11 mouse cellular contexts compared by ENCODE assay signal in the genomic region with DNA sequence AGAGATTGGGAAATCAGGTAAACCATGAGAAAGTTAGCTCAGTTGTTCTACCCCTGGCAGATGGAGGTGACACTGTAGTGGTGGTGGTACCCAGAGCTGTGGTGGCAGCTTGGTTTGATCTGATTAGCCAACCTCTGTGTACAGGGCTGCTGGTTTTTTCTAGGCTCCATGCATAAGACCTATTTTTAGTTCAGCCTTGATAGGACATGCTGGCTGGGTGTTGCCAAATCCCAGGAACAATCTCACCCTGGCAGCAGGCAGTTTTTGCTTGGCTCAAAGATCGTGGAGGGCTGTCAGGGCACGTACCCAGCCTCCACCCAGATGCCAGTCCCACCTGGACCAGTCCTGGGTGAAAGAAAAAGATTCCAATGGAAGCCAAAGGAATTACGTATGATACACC.
DNase-seq lines count a peak whose midpoint lies in the region; ATAC-seq and TF ChIP-seq lines count a peak whose summit lies in the region.
"Had no signal": no experiment of that assay in that cellular context is flagged by ENCODE, and none has a peak within 500 bp of the region (broad histone marks: within the 10 kb centered on the region; RNA-seq: fewer than 3 reads in every experiment).

No protein-coding gene starts in this region.

- H3K4me2 ChIP-seq in heart, embryonic 12.5 days, result no peak overlapping the region
- no peak overlapping the region for H3K4me2 ChIP-seq in stomach, embryonic 15.5 days
- no peak overlapping the region for H3K4me2 ChIP-seq in hindbrain, embryonic 13.5 days

- TF ChIP-seq POLR2A in lung, adult 2 months (IDR thresholded peaks at IDR 0.05; ENCODE audit: borderline replicate concordance, extremely low read depth, low read depth, low read length), result no peak

- DNase-seq in heart, adult 11 months, result peak; percentile 96
- peak; percentile 11 for DNase-seq in lung, postnatal 14 days
- DNase-seq in lung, adult 2 months, result no peak
- peak; percentile 30 for DNase-seq in gastrocnemius, postnatal 25 days
- DNase-seq in frontal cortex, postnatal 14 days (ENCODE audit: low spot score in 2 of 2), result no peak
- DNase-seq: forebrain, postnatal 0 days had no signal

- no peak overlapping the region for H3K4me3 ChIP-seq in heart, embryonic 12.5 days
- H3K4me3 ChIP-seq in lung, adult 2 months (replicated peaks; ENCODE audit: extremely low read depth, low read depth, low read length), result no peak overlapping the region
- no peak overlapping the region for H3K4me3 ChIP-seq in stomach, embryonic 15.5 days (replicated peaks)
- no peak overlapping the region for H3K4me3 ChIP-seq in hindbrain, embryonic 13.5 days

- ATAC-seq in heart, embryonic 12.5 days (ENCODE audit: insufficient number of reproducible peaks, low FRiP score), result no peak
- peak; percentile 43; the same call in 1 of the 2 replicates for ATAC-seq in stomach, embryonic 15.5 days (ENCODE audit: insufficient read depth, low FRiP score, low read depth)
- no peak for ATAC-seq in hindbrain, embryonic 13.5 days (ENCODE audit: low FRiP score)
- ATAC-seq: forebrain, postnatal 0 days; hindbrain, embryonic 16.5 days had no signal

- H3K36me3 ChIP-seq in heart, embryonic 12.5 days, result no peaks in the 10 kb centered on the region
- H3K36me3 ChIP-seq in stomach, embryonic 15.5 days, result no peaks in the 10 kb centered on the region
- H3K36me3 ChIP-seq in hindbrain, embryonic 13.5 days, result no peaks in the 10 kb centered on the region

- H3K27me3 ChIP-seq in heart, embryonic 12.5 days (replicated peaks), result no peaks in the 10 kb centered on the region
- H3K27me3 ChIP-seq in stomach, embryonic 15.5 days (replicated peaks), result no peaks in the 10 kb centered on the region
- no peaks in the 10 kb centered on the region for H3K27me3 ChIP-seq in hindbrain, embryonic 13.5 days
- H3K27me3 ChIP-seq: CH12.LX had no signal

- no peaks in the 10 kb centered on the region for H3K9me3 ChIP-seq in heart, embryonic 12.5 days (replicated peaks)
- H3K9me3 ChIP-seq in stomach, embryonic 15.5 days, result no peaks in the 10 kb centered on the region
- H3K9me3 ChIP-seq in hindbrain, embryonic 13.5 days, result no peaks in the 10 kb centered on the region

- H3K9ac ChIP-seq in heart, embryonic 12.5 days, result no peak overlapping the region
- H3K9ac ChIP-seq in stomach, embryonic 15.5 days, result no peak overlapping the region
- no peak overlapping the region for H3K9ac ChIP-seq in hindbrain, embryonic 13.5 days
- H3K9ac ChIP-seq: forebrain, postnatal 0 days had no signal

- H3K27ac ChIP-seq in heart, embryonic 12.5 days (ENCODE audit: poor library complexity, severe bottlenecking), result no peak overlapping the region
- peak overlapping the region; percentile 69 for H3K27ac ChIP-seq in stomach, embryonic 15.5 days
- H3K27ac ChIP-seq in hindbrain, embryonic 13.5 days, result no peak overlapping the region

- TF ChIP-seq CTCF in lung, adult 2 months (IDR thresholded peaks at IDR 0.05; ENCODE audit: insufficient read depth, low read length), result no peak

- 66% methylated on average over 3 of the region's 3 CpGs for WGBS in heart, embryonic 12.5 days
- 68% methylated on average over 3 of the region's 3 CpGs for WGBS in lung, adult 2 months
- WGBS in stomach, embryonic 15.5 days, result 81% methylated on average over 3 of the region's 3 CpGs
- 90% methylated on average over 3 of the region's 3 CpGs for WGBS in hindbrain, embryonic 13.5 days

- H3K4me1 ChIP-seq in heart, embryonic 12.5 days (replicated peaks), result peaks cover 6% of the 10 kb centered on the region; the same call in 1 of the 2 replicates
- peaks cover 8% of the 10 kb centered on the region for H3K4me1 ChIP-seq in lung, adult 2 months (ENCODE audit: control insufficient read depth, insufficient read depth, low read length)
- no peaks in the 10 kb centered on the region for H3K4me1 ChIP-seq in stomach, embryonic 15.5 days
- peaks cover 7% of the 10 kb centered on the region for H3K4me1 ChIP-seq in hindbrain, embryonic 13.5 days (replicated peaks)

Comparison
In these comparisons a context has a peak if more than half of its experiments do, and no peak if none do; other contexts are left out.
1. DNase-seq: peak in heart, adult 11 months (single experiment), lung, postnatal 14 days (single experiment) and gastrocnemius, postnatal 25 days (single experiment); none in lung, adult 2 months (single experiment) and frontal cortex, postnatal 14 days (0 of 2).